Mouse (Mus musculus): ENCODE measurements around the gene Iqschfp. TPM values are rescaled to one million over a fixed set of nuclear protein-coding genes. Genes with fewer than 3 reads are reported as not detected.

Gene Iqschfp
- total RNA-seq, 2 experiments from 2014 or later = 29.4 to 29.8 TPM

GRCm38 (mm10) chr3:68487621-68488020 is 595.6 kb downstream of the Iqschfp start:
- DNase-seq (ENCODE audit: low spot score in 2 of 2) = no peak

GRCm38 (mm10) chr3:68488316-68488715 is 596.3 kb downstream of the Iqschfp start:
- no peak for DNase-seq (ENCODE audit: low spot score in 2 of 2)

GRCm38 (mm10) chr3:68491516-68491915 is 599.5 kb downstream of the Iqschfp start:
- DNase-seq (ENCODE audit: low spot score in 2 of 2) = no peak

GRCm38 (mm10) chr3:68492066-68492465 is 600.0 kb downstream of the Iqschfp start:
- DNase-seq (ENCODE audit: low spot score in 2 of 2) = no peak

- no peak for DNase-seq (ENCODE audit: low spot score in 2 of 2)
Measured at GRCm38 (mm10) chr3:68492513-68492912, 600.5 kb downstream of the Iqschfp start.

GRCm38 (mm10) chr3:68493170-68493585 is 601.1 kb downstream of the Iqschfp start:
- DNase-seq (ENCODE audit: low spot score in 2 of 2) = peak in 1 of 2 experiments; percentile 29

GRCm38 (mm10) chr3:68493586-68494295 is 601.7 kb downstream of the Iqschfp start:
- DNase-seq (ENCODE audit: low spot score in 2 of 2) = peak; percentile 68 to 78

GRCm38 (mm10) chr3:68494296-68495095 is 602.5 kb downstream of the Iqschfp start:
- peak; percentile 38 to 53 for DNase-seq (ENCODE audit: low spot score in 2 of 2)

- peak; percentile 45 to 54 for DNase-seq (ENCODE audit: low spot score in 2 of 2)
Measured at GRCm38 (mm10) chr3:68495096-68495735, 603.2 kb downstream of the Iqschfp start.

- DNase-seq (ENCODE audit: low spot score in 2 of 2) = no peak
Measured at GRCm38 (mm10) chr3:68495736-68496242, 603.8 kb downstream of the Iqschfp start.

- DNase-seq (ENCODE audit: low spot score in 2 of 2) = no peak
Measured at GRCm38 (mm10) chr3:68496513-68496912, 604.5 kb downstream of the Iqschfp start.

GRCm38 (mm10) chr3:68499532-68500152 is 607.6 kb downstream of the Iqschfp start:
- no peak for DNase-seq (ENCODE audit: low spot score in 2 of 2)

- no peak for DNase-seq (ENCODE audit: low spot score in 2 of 2)
Measured at GRCm38 (mm10) chr3:68504838-68505237, 612.8 kb downstream of the Iqschfp start.

GRCm38 (mm10) chr3:68506769-68507318 is 614.8 kb downstream of the Iqschfp start:
- no peak for DNase-seq (ENCODE audit: low spot score in 2 of 2)

GRCm38 (mm10) chr3:68508629-68509028 is 616.6 kb downstream of the Iqschfp start:
- no peak for DNase-seq (ENCODE audit: low spot score in 2 of 2)

GRCm38 (mm10) chr3:68510872-68511271 is 618.8 kb downstream of the Iqschfp start:
- DNase-seq (ENCODE audit: low spot score in 2 of 2) = no peak

- no peak for DNase-seq (ENCODE audit: low spot score in 2 of 2)
Measured at GRCm38 (mm10) chr3:68511744-68512143, 619.7 kb downstream of the Iqschfp start.

GRCm38 (mm10) chr3:68512327-68512726 is 620.3 kb downstream of the Iqschfp start:
- DNase-seq (ENCODE audit: low spot score in 2 of 2) = no peak

- DNase-seq (ENCODE audit: low spot score in 2 of 2) = no peak
Measured at GRCm38 (mm10) chr3:68513340-68514119, 621.5 kb downstream of the Iqschfp start.

- DNase-seq (ENCODE audit: low spot score in 2 of 2) = no peak
Measured at GRCm38 (mm10) chr3:68514120-68514497, 622.1 kb downstream of the Iqschfp start.
